Mouse (Mus musculus): ENCODE results near the gene Tssk2.

DNA sequence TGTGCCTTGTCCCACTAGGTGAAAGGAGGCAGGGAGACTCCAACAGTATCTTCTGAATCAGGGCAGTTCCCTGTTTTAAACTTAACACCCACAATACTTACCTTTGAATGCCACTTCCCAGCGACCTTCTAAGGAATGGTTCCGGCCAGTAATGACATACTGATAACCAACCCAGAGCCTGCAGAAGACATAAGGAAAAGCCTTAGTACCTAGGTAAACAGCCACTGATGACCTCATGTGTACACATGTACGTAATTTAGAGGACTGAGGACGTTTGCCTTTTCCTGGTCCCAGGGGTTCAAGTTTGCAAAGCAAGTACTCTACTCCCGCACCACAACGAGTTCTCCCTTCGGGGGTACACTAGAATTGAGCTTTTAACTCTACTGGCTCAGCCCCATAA is 41.3 kb upstream of the Tssk2 start:
- TF ChIP-seq POLR2A (IDR thresholded peaks at IDR 0.05; ENCODE audit: extremely low read depth, insufficient read depth, low read length) (no peak), CTCF (IDR thresholded peaks at IDR 0.05; ENCODE audit: low read depth, low read length) (no peak)
